ENCODE assay signal across 7 mouse cellular contexts in genomic region chr12:80437051-80437675, GRCm38 (mm10). TPM values are rescaled to one million over a fixed set of nuclear protein-coding genes. Genes with fewer than 3 reads are reported as not detected.
DNase-seq lines count a peak whose midpoint lies in the region; ATAC-seq and TF ChIP-seq lines count a peak whose summit lies in the region.

No protein-coding gene starts in this region.

- H3K36me3 ChIP-seq in spleen, adult 2 months (ENCODE audit: control insufficient read depth, insufficient read depth, low read length), result no peaks in the 10 kb centered on the region; the same call in 1 of the 2 replicates
- H3K36me3 ChIP-seq in forebrain, embryonic 11.5 days (ENCODE audit: control insufficient read depth, insufficient read depth, low read length), result no peaks in the 10 kb centered on the region
- H3K36me3 ChIP-seq in limb, embryonic 14.5 days (ENCODE audit: control insufficient read depth, insufficient read depth, low read length), result no peaks in the 10 kb centered on the region
- no peaks in the 10 kb centered on the region for H3K36me3 ChIP-seq in stomach, postnatal 0 days (ENCODE audit: control insufficient read depth, insufficient read depth, low read length)

- TF ChIP-seq CTCF in spleen, adult 2 months (IDR thresholded peaks at IDR 0.05; ENCODE audit: extremely low read depth, insufficient read depth, insufficient read length, insufficient replicate concordance), result no peak
- TF ChIP-seq CTCF in stomach, postnatal 0 days (IDR thresholded peaks at IDR 0.05; ENCODE audit: low read depth), result no peak

- no peak for TF ChIP-seq POLR2A in spleen, adult 2 months (IDR thresholded peaks at IDR 0.05; ENCODE audit: low read depth, low read length)
- no peak for TF ChIP-seq POLR2A in limb, embryonic 14.5 days (IDR thresholded peaks at IDR 0.05; ENCODE audit: borderline replicate concordance, extremely low read depth, insufficient read depth, insufficient read length)

- peak overlapping the region; percentile 76; the same call in 1 of the 2 replicates for H3K27ac ChIP-seq in spleen, adult 2 months (ENCODE audit: insufficient read depth, low read length)
- H3K27ac ChIP-seq in forebrain, embryonic 11.5 days (ENCODE audit: low read depth, low read length), result peak overlapping the region; percentile 94
- peak overlapping the region; percentile 91; the same call in 1 of the 2 replicates for H3K27ac ChIP-seq in limb, embryonic 14.5 days (replicated peaks; ENCODE audit: low read depth, low read length)
- peak overlapping the region; percentile 97 for H3K27ac ChIP-seq in stomach, postnatal 0 days (replicated peaks)

- peak overlapping the region; percentile 69 for H3K4me2 ChIP-seq in forebrain, embryonic 11.5 days (ENCODE audit: low read depth, low read length, severe bottlenecking)
- H3K4me2 ChIP-seq in limb, embryonic 14.5 days (replicated peaks; ENCODE audit: low read depth, low read length, severe bottlenecking), result peak overlapping the region; percentile 77
- peak overlapping the region; percentile 90 for H3K4me2 ChIP-seq in stomach, postnatal 0 days (replicated peaks; ENCODE audit: low read depth)

- no peaks in the 10 kb centered on the region for H3K9me3 ChIP-seq in forebrain, embryonic 11.5 days (ENCODE audit: control insufficient read depth, low read length)
- no peaks in the 10 kb centered on the region for H3K9me3 ChIP-seq in limb, embryonic 14.5 days (ENCODE audit: control insufficient read depth, low read length)
- no peaks in the 10 kb centered on the region for H3K9me3 ChIP-seq in stomach, postnatal 0 days (ENCODE audit: control insufficient read depth, low read length)

- peak overlapping the region; percentile 88 for H3K9ac ChIP-seq in forebrain, embryonic 11.5 days (ENCODE audit: low read length)
- peak overlapping the region; percentile 84; the same call in 1 of the 2 replicates for H3K9ac ChIP-seq in limb, embryonic 14.5 days (ENCODE audit: low read depth, low read length, severe bottlenecking)
- H3K9ac ChIP-seq in stomach, postnatal 0 days (ENCODE audit: low read length), result no peak overlapping the region

- peak overlapping the region; percentile 92; the same call in 1 of the 2 replicates for H3K4me3 ChIP-seq in spleen, adult 2 months (ENCODE audit: extremely low read depth, insufficient read depth, insufficient read length)
- peak overlapping the region; percentile 91 for H3K4me3 ChIP-seq in forebrain, embryonic 11.5 days (ENCODE audit: low read depth, low read length)
- peak overlapping the region; percentile 91 for H3K4me3 ChIP-seq in limb, embryonic 14.5 days (replicated peaks; ENCODE audit: low read length)
- peak overlapping the region; percentile 92 for H3K4me3 ChIP-seq in stomach, postnatal 0 days (ENCODE audit: low read depth, low read length)

- no peak for DNase-seq in spleen, adult 2 months (ENCODE audit: low read depth in 1 of 2, low spot score in 2 of 2)
- DNase-seq in spleen, postnatal 14 days (ENCODE audit: low spot score in 2 of 2), result no peak
- DNase-seq in forebrain, embryonic 11.5 days (ENCODE audit: low spot score), result no peak
- DNase-seq in limb, embryonic 14.5 days (ENCODE audit: low spot score), result no peak
- DNase-seq in stomach, postnatal 0 days (ENCODE audit: low spot score), result no peak
- no peak for DNase-seq in spleen, postnatal 4 days (ENCODE audit: low spot score in 2 of 2)
- no peak for DNase-seq in B cell, adult 2 months

- H3K4me1 ChIP-seq in spleen, adult 2 months (ENCODE audit: control insufficient read depth, insufficient read depth, insufficient read length), result no peaks in the 10 kb centered on the region
- peaks cover 3% of the 10 kb centered on the region; the same call in 1 of the 2 replicates for H3K4me1 ChIP-seq in forebrain, embryonic 11.5 days (replicated peaks; ENCODE audit: control insufficient read depth, insufficient read depth, low read length)
- no peaks in the 10 kb centered on the region for H3K4me1 ChIP-seq in limb, embryonic 14.5 days (ENCODE audit: control insufficient read depth, insufficient read depth, low read length)
- no peaks in the 10 kb centered on the region for H3K4me1 ChIP-seq in stomach, postnatal 0 days (replicated peaks; ENCODE audit: control insufficient read depth, insufficient read depth)

- no peak for ATAC-seq in forebrain, embryonic 11.5 days (replicated peaks; ENCODE audit: low FRiP score)
- ATAC-seq in limb, embryonic 14.5 days (ENCODE audit: low FRiP score, low read depth), result no peak
- ATAC-seq in stomach, postnatal 0 days (ENCODE audit: low FRiP score, low TSS enrichment), result no peak

- WGBS in spleen, adult 2 months, result 68% methylated on average over 4 of the region's 4 CpGs
- 15% methylated on average over 4 of the region's 4 CpGs for WGBS in forebrain, embryonic 11.5 days
- WGBS in limb, embryonic 14.5 days, result 26% methylated on average over 4 of the region's 4 CpGs
- WGBS in stomach, postnatal 0 days, result 56% methylated on average over 4 of the region's 4 CpGs

- H3K27me3 ChIP-seq in spleen, adult 2 months (ENCODE audit: control insufficient read depth, insufficient read depth, low read length), result no peaks in the 10 kb centered on the region
- no peaks in the 10 kb centered on the region for H3K27me3 ChIP-seq in forebrain, embryonic 11.5 days (ENCODE audit: control insufficient read depth, insufficient read depth, low read length)
- no peaks in the 10 kb centered on the region for H3K27me3 ChIP-seq in limb, embryonic 14.5 days (ENCODE audit: control insufficient read depth, insufficient read depth, low read length)
- no peaks in the 10 kb centered on the region for H3K27me3 ChIP-seq in stomach, postnatal 0 days (ENCODE audit: control insufficient read depth, insufficient read depth, low read length)

- TF ChIP-seq EP300 in stomach, postnatal 0 days (optimal IDR thresholded peaks at IDR 0.05), result no peak

RNA-seq across cellular contexts. Expression of gene Dcaf5, which starts 0.8 kb away (rescaled TPM):
- polyA plus RNA-seq in spleen, adult 2 months (2012; rRNA removed), result 14.6 and 18.5 TPM in 2 replicates
- polyA plus RNA-seq in forebrain, embryonic 11.5 days (2014; fragmentation: Nextera tagmentation; extraction: Ambion mirVana), result 12.5 and 14.6 TPM in 2 replicates
- 27.8 and 33.9 TPM in 2 replicates for polyA plus RNA-seq in limb, embryonic 14.5 days (2012; rRNA removed)
- 13.9 and 15.6 TPM in 2 replicates for polyA plus RNA-seq in limb, embryonic 14.5 days (2014; fragmentation: Nextera tagmentation; extraction: Ambion mirVana)
- 5.4 and 7.2 TPM in 2 replicates for polyA plus RNA-seq in stomach, postnatal 0 days (2015; fragmentation: Nextera tagmentation; extraction: Ambion mirVana)

RNA-seq across cellular contexts. Expression of gene Exd2, which starts 25.7 kb away (rescaled TPM):
- polyA plus RNA-seq in spleen, adult 2 months (2012; rRNA removed), result 7.7 and 8.0 TPM in 2 replicates
- 49.5 and 51.7 TPM in 2 replicates for polyA plus RNA-seq in forebrain, embryonic 11.5 days (2014; fragmentation: Nextera tagmentation; extraction: Ambion mirVana)
- 30.5 and 33.1 TPM in 2 replicates for polyA plus RNA-seq in limb, embryonic 14.5 days (2012; rRNA removed)
- 22.8 and 28.7 TPM in 2 replicates for polyA plus RNA-seq in limb, embryonic 14.5 days (2014; fragmentation: Nextera tagmentation; extraction: Ambion mirVana)
- 9.0 and 10.6 TPM in 2 replicates for polyA plus RNA-seq in stomach, postnatal 0 days (2015; fragmentation: Nextera tagmentation; extraction: Ambion mirVana)
